Mouse (Mus musculus) layer of hippocampus, postnatal 10 days (tissue): ENCODE data around the gene Rcan1. TPM values are rescaled to one million over a fixed set of nuclear protein-coding genes. Genes with fewer than 3 reads are reported as not detected.
"Not testable (repeated sequence)": the region's sequence is repeated elsewhere in the genome, so short reads cannot be mapped to it uniquely, and the experiment has no call there.

Experiments
- DNase-seq, 2 experiments: peaks; one replicate each; pipeline ENCODE4 v3.0.0; 2021; ENCODE audit warnings: low spot score in 2 of 2
- long read RNA-seq: library from polyadenylated mRNA; stranded (forward); transcript quantifications from one replicate; pipeline ENCODE4 v2.0.0, GENCODE M21; 2023
- total RNA-seq, 2 experiments: library from RNA; stranded (reverse); gene quantifications; 2 replicates each; pipeline ENCODE4 v1.2.3; 2021

Rcan1 gene
- total RNA-seq = 10 to 100 TPM; 40.4 to 43.8 TPM
- long read RNA-seq, transcript Rcan1-202 (4 exons, 2,324 nt) = major isoform, 48 of 57 reads
- long read RNA-seq, partial matches to known transcripts = 1 of 57 reads
- long read RNA-seq, other reads (novel, unspliced or antisense) = 6 of 57 reads

GRCm38 (mm10) chr16:92470706-92471105, at the start of gene Rcan1:
TSS of gene Rcan1 (minus strand) at chr16:92470867.
- DNase-seq = no peak

GRCm38 (mm10) chr16:92519820-92520492, 49.3 kb upstream of the Rcan1 start:
- peak; percentile 61 to 66 for DNase-seq

- DNase-seq = no peak
Measured at GRCm38 (mm10) chr16:92518718-92519117, 48.1 kb upstream of the Rcan1 start.

- peak in 1 of 2 experiments; percentile 23 for DNase-seq
Measured at GRCm38 (mm10) chr16:92516139-92516538, 45.5 kb upstream of the Rcan1 start.

- not testable (repeated sequence) for DNase-seq
Measured at GRCm38 (mm10) chr16:92514896-92515295, 44.2 kb upstream of the Rcan1 start.

GRCm38 (mm10) chr16:92511773-92512391, 41.2 kb upstream of the Rcan1 start:
- DNase-seq = peak in 1 of 2 experiments; percentile 50

GRCm38 (mm10) chr16:92510835-92511772, 40.4 kb upstream of the Rcan1 start:
- peak; percentile 55 to 63 for DNase-seq

GRCm38 (mm10) chr16:92507573-92507972, 36.9 kb upstream of the Rcan1 start:
- DNase-seq = no peak

GRCm38 (mm10) chr16:92503105-92503504, 32.4 kb upstream of the Rcan1 start:
- DNase-seq = no peak

- no peak for DNase-seq
Measured at GRCm38 (mm10) chr16:92500534-92500933, 29.9 kb upstream of the Rcan1 start.

- no peak for DNase-seq
Measured at GRCm38 (mm10) chr16:92499324-92499723, 28.7 kb upstream of the Rcan1 start.

GRCm38 (mm10) chr16:92498589-92498981, 27.9 kb upstream of the Rcan1 start:
- no peak for DNase-seq

- no peak for DNase-seq
Measured at GRCm38 (mm10) chr16:92497851-92498588, 27.4 kb upstream of the Rcan1 start.

- DNase-seq = no peak
Measured at GRCm38 (mm10) chr16:92489356-92489755, 18.7 kb upstream of the Rcan1 start.

- no peak for DNase-seq
Measured at GRCm38 (mm10) chr16:92488456-92488855, 17.8 kb upstream of the Rcan1 start.

GRCm38 (mm10) chr16:92487489-92487888, 16.8 kb upstream of the Rcan1 start:
- peak; percentile 42 to 54 for DNase-seq

GRCm38 (mm10) chr16:92487086-92487485, 16.4 kb upstream of the Rcan1 start:
- DNase-seq = no peak

- no peak for DNase-seq
Measured at GRCm38 (mm10) chr16:92485436-92485835, 14.8 kb upstream of the Rcan1 start, which contains the start of gene Clic6. TSS of gene Clic6 (plus strand) at chr16:92485736.

- peak; percentile 64 to 74 for DNase-seq
Measured at GRCm38 (mm10) chr16:92478561-92479150, 8.0 kb upstream of the Rcan1 start.
